Mouse (Mus musculus): ENCODE measurements around the gene Cxcl9. TPM values are rescaled to one million over a fixed set of nuclear protein-coding genes. Genes with fewer than 3 reads are reported as not detected.

Gene Cxcl9
- total and polyA plus RNA-seq, 3 experiments: not detected

- ATAC-seq (ENCODE audit: extremely low read depth, insufficient number of reproducible peaks, low FRiP score, poor library complexity, severe bottlenecking) (no peak), DNase-seq (ENCODE audit: low spot score) (no peak)
- Histone ChIP-seq H3K4me3 (ENCODE audit: low read depth, low read length) (no peak overlapping the region), H3K27me3 (ENCODE audit: insufficient read depth, low read length) (peaks cover 55% of the 10 kb centered on the region), H3K4me1 (ENCODE audit: insufficient read depth, low read depth, low read length) (peaks cover 8% of the 10 kb centered on the region), H3K9me3 (replicated peaks) (no peaks in the 10 kb centered on the region), H3K36me3 (replicated peaks) (no peaks in the 10 kb centered on the region)
- TF ChIP-seq GATA1 (IDR thresholded peaks at IDR 0.05; ENCODE audit: borderline replicate concordance, low read length): no peak
- no peak for TF ChIP-seq POLR2AphosphoS5 (IDR thresholded peaks at IDR 0.05; ENCODE audit: insufficient replicate concordance, low read depth, low read length)
- no peak for TF ChIP-seq TAL1 (conservative IDR thresholded peaks at IDR 0.05; ENCODE audit: low read depth, low read length)
- no peak for TF ChIP-seq GATA2 (IDR thresholded peaks at IDR 0.05; ENCODE audit: borderline replicate concordance, low read depth, low read length)
- no peak for TF ChIP-seq CTCF (IDR thresholded peaks at IDR 0.05; ENCODE audit: low read depth, low read length)
These were observed 43.0 kb upstream of the Cxcl9 start for GRCm38 (mm10) chr5:92370891-92371290.

GRCm38 (mm10) chr5:92370392-92370791, 42.5 kb upstream of the Cxcl9 start:
- Histone ChIP-seq H3K36me3 (replicated peaks) (no peaks in the 10 kb centered on the region), H3K27me3 (ENCODE audit: insufficient read depth, low read length) (peaks cover 55% of the 10 kb centered on the region), H3K9me3 (replicated peaks) (no peaks in the 10 kb centered on the region), H3K4me3 (ENCODE audit: low read depth, low read length) (no peak overlapping the region), H3K4me1 (ENCODE audit: insufficient read depth, low read depth, low read length) (peaks cover 3% of the 10 kb centered on the region)
- TF ChIP-seq GATA1 (IDR thresholded peaks at IDR 0.05; ENCODE audit: borderline replicate concordance, low read length) (no peak), GATA2 (IDR thresholded peaks at IDR 0.05; ENCODE audit: borderline replicate concordance, low read depth, low read length) (no peak), CTCF (IDR thresholded peaks at IDR 0.05; ENCODE audit: low read depth, low read length) (no peak), TAL1 (conservative IDR thresholded peaks at IDR 0.05; ENCODE audit: low read depth, low read length) (no peak), POLR2AphosphoS5 (IDR thresholded peaks at IDR 0.05; ENCODE audit: insufficient replicate concordance, low read depth, low read length) (no peak)
- no peak for ATAC-seq (ENCODE audit: extremely low read depth, insufficient number of reproducible peaks, low FRiP score, poor library complexity, severe bottlenecking)
- DNase-seq (ENCODE audit: low spot score): no peak

GRCm38 (mm10) chr5:92369151-92369994, 41.5 kb upstream of the Cxcl9 start:
- DNase-seq (ENCODE audit: low spot score): no peak
- TF ChIP-seq GATA2 (IDR thresholded peaks at IDR 0.05; ENCODE audit: borderline replicate concordance, low read depth, low read length) (no peak), GATA1 (IDR thresholded peaks at IDR 0.05; ENCODE audit: borderline replicate concordance, low read length) (no peak), CTCF (IDR thresholded peaks at IDR 0.05; ENCODE audit: low read depth, low read length) (no peak), TAL1 (conservative IDR thresholded peaks at IDR 0.05; ENCODE audit: low read depth, low read length) (no peak), POLR2AphosphoS5 (IDR thresholded peaks at IDR 0.05; ENCODE audit: insufficient replicate concordance, low read depth, low read length) (no peak)
- no peaks in the 10 kb centered on the region for H3K4me1 ChIP-seq (ENCODE audit: insufficient read depth, low read depth, low read length)
- peaks cover 57% of the 10 kb centered on the region for H3K27me3 ChIP-seq (ENCODE audit: insufficient read depth, low read length)
- no peak for ATAC-seq (ENCODE audit: extremely low read depth, insufficient number of reproducible peaks, low FRiP score, poor library complexity, severe bottlenecking)
- no peak overlapping the region for H3K4me3 ChIP-seq (ENCODE audit: low read depth, low read length)
- H3K36me3 ChIP-seq (replicated peaks): no peaks in the 10 kb centered on the region
- H3K9me3 ChIP-seq (replicated peaks): no peaks in the 10 kb centered on the region

GRCm38 (mm10) chr5:92368392-92368791, 40.5 kb upstream of the Cxcl9 start:
- DNase-seq (ENCODE audit: low spot score) (no peak), ATAC-seq (ENCODE audit: extremely low read depth, insufficient number of reproducible peaks, low FRiP score, poor library complexity, severe bottlenecking) (no peak)
- H3K4me1 ChIP-seq (ENCODE audit: insufficient read depth, low read depth, low read length): no peaks in the 10 kb centered on the region
- H3K4me3 ChIP-seq (ENCODE audit: low read depth, low read length): no peak overlapping the region
- TF ChIP-seq CTCF (IDR thresholded peaks at IDR 0.05; ENCODE audit: low read depth, low read length): no peak
- peaks cover 57% of the 10 kb centered on the region for H3K27me3 ChIP-seq (ENCODE audit: insufficient read depth, low read length)
- H3K9me3 ChIP-seq (replicated peaks): no peaks in the 10 kb centered on the region
- no peaks in the 10 kb centered on the region for H3K36me3 ChIP-seq (replicated peaks)

- H3K36me3 ChIP-seq (replicated peaks): no peaks in the 10 kb centered on the region
- TF ChIP-seq GATA1 (IDR thresholded peaks at IDR 0.05; ENCODE audit: borderline replicate concordance, low read length) (no peak), POLR2AphosphoS5 (IDR thresholded peaks at IDR 0.05; ENCODE audit: insufficient replicate concordance, low read depth, low read length) (no peak), GATA2 (IDR thresholded peaks at IDR 0.05; ENCODE audit: borderline replicate concordance, low read depth, low read length) (no peak), CTCF (IDR thresholded peaks at IDR 0.05; ENCODE audit: low read depth, low read length) (no peak)
These were observed 38.7 kb upstream of the Cxcl9 start for GRCm38 (mm10) chr5:92366565-92366964.

GRCm38 (mm10) chr5:92365146-92365705, 37.3 kb upstream of the Cxcl9 start:
- TF ChIP-seq TAL1 (conservative IDR thresholded peaks at IDR 0.05; ENCODE audit: low read depth, low read length) (no peak), GATA1 (IDR thresholded peaks at IDR 0.05; ENCODE audit: borderline replicate concordance, low read length) (no peak), CTCF (IDR thresholded peaks at IDR 0.05; ENCODE audit: low read depth, low read length) (no peak), GATA2 (IDR thresholded peaks at IDR 0.05; ENCODE audit: borderline replicate concordance, low read depth, low read length) (no peak), POLR2AphosphoS5 (IDR thresholded peaks at IDR 0.05; ENCODE audit: insufficient replicate concordance, low read depth, low read length) (no peak)
- no peak overlapping the region for H3K4me3 ChIP-seq (ENCODE audit: low read depth, low read length)
- ATAC-seq (ENCODE audit: extremely low read depth, insufficient number of reproducible peaks, low FRiP score, poor library complexity, severe bottlenecking) (no peak), DNase-seq (ENCODE audit: low spot score) (no peak)
- no peaks in the 10 kb centered on the region for H3K4me1 ChIP-seq (ENCODE audit: insufficient read depth, low read depth, low read length)
- no peaks in the 10 kb centered on the region for H3K36me3 ChIP-seq (replicated peaks)
- H3K9me3 ChIP-seq (replicated peaks): no peaks in the 10 kb centered on the region
- H3K27me3 ChIP-seq (ENCODE audit: insufficient read depth, low read length): peaks cover 53% of the 10 kb centered on the region

More at GRCm38 (mm10) chr5:92366565-92366964, 38.7 kb upstream of the Cxcl9 start:
- no peak overlapping the region for H3K4me3 ChIP-seq (ENCODE audit: low read depth, low read length)
- H3K4me1 ChIP-seq (ENCODE audit: insufficient read depth, low read depth, low read length): no peaks in the 10 kb centered on the region
- DNase-seq (ENCODE audit: low spot score): no peak
- H3K9me3 ChIP-seq (replicated peaks): no peaks in the 10 kb centered on the region
- H3K27me3 ChIP-seq (ENCODE audit: insufficient read depth, low read length): peaks cover 56% of the 10 kb centered on the region
- no peak for ATAC-seq (ENCODE audit: extremely low read depth, insufficient number of reproducible peaks, low FRiP score, poor library complexity, severe bottlenecking)
